Mouse (Mus musculus): Measurements from ENCODE around the gene Man2b2. TPM values are rescaled to one million over a fixed set of nuclear protein-coding genes. Genes with fewer than 3 reads are reported as not detected.

Man2b2 gene
- 7.2 and 7.3 TPM in 2 replicates for polyA plus RNA-seq (2015; fragmentation: Nextera tagmentation; extraction: Ambion mirVana)

DNA sequence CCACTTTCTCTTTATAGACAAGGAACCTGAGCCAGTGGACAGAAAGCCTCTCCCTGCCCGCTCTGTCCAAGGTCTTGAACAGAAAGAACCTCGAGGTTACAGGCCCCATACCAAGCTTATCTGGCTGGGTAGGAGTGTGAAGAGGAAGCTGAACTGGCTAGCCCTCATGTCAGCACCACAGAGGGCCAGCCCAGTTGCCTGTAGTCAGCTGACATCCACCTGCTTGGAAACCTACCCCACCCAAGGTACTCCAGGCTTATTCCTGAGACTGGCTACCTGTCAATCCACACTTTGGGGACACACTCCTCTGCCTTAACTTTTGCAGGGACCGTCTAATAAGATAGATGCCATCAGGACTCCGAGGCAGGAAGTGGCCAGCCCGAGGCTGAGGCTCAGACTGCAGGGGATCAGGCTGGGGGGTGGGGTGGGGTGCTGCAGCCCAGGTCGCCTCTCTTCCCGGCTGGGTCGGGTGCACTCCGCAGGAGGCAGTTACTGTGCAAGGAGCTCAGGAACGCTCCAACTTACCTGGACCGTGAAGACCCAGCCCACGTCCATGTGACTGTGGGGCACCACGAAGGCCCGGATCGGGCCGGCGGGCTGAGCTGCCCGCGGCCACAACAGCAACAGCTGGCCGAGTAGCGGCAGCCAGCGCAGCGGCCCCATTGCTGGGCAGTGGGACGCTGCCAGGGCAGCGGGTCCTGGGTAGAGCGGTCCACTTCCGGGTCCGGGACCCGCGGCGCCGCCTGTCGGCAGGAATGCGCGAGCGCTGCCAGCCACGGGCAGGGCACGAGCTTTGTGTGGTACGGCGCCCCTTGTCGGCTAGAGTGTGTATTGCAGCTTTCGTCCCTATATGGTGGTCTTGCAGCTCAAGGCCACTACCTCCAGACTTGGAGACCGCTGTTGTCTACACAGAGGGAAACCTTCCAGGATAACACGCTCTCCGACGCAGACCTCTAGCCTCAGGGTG is at the start of gene Man2b2:
TSS of gene Man2b2 (minus strand) at position 741 of the 967 bp plus-strand sequence.
- Histone ChIP-seq H3K36me3 (ENCODE audit: control insufficient read depth, insufficient read depth) (no peaks in the 10 kb centered on the region), H3K4me2 (ENCODE audit: low read length) (peak within 1 kb of the TSS; percentile 71), H3K27ac (ENCODE audit: low read length) (no peak within 1 kb of the TSS), H3K4me1 (replicated peaks; ENCODE audit: control insufficient read depth, insufficient read depth, low read length) (peaks cover 10% of the 10 kb centered on the region), H3K27me3 (replicated peaks; ENCODE audit: control insufficient read depth, insufficient read depth, low read length) (no peaks in the 10 kb centered on the region), H3K9ac (replicated peaks; ENCODE audit: low read depth, low read length) (peak within 1 kb of the TSS; percentile 61), H3K4me3 (replicated peaks; ENCODE audit: low read length) (peak within 1 kb of the TSS; percentile 52), H3K9me3 (ENCODE audit: control insufficient read depth, low read length) (no peaks in the 10 kb centered on the region)
- WGBS: 4% methylated on average over 46 of the region's 46 CpGs
- peak; percentile 89 for ATAC-seq

DNA sequence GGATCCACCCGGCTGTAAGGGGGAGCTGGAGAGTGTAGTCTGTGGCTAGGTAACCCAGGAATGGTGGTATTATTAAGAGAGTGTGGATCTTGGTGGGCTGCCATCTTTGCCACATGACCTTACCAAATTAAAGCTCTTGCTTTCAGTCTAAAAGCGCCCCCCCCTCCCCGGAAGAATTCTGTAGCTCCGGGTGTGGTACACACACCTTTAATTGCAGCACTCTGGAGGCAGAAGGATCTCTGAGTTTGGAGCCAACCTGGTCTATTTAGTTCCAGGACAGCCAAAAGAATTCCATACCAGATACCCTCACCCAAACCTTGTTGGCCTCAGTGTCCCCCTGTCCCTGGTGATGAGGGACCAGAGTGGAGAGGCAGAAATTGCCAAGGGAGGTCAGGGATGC is 48.3 kb upstream of the Man2b2 start:
- no peak overlapping the region for H3K4me2 ChIP-seq (ENCODE audit: low read length)
- WGBS: 85% methylated on average over 4 of the region's 4 CpGs
- no peak overlapping the region for H3K27ac ChIP-seq (ENCODE audit: low read length)
- H3K4me3 ChIP-seq (replicated peaks; ENCODE audit: low read length): no peak overlapping the region
- H3K9me3 ChIP-seq (ENCODE audit: control insufficient read depth, low read length): no peaks in the 10 kb centered on the region
- 0 out of 2 replicates have a peak, but pooled peaks cover 3% of the 10 kb centered on the region for H3K27me3 ChIP-seq (replicated peaks; ENCODE audit: control insufficient read depth, insufficient read depth, low read length)
- no peaks in the 10 kb centered on the region for H3K36me3 ChIP-seq (ENCODE audit: control insufficient read depth, insufficient read depth)
- ATAC-seq: no peak
- H3K9ac ChIP-seq (replicated peaks; ENCODE audit: low read depth, low read length): no peak overlapping the region
- no peaks in the 10 kb centered on the region; the same call in 1 of the 2 replicates for H3K4me1 ChIP-seq (replicated peaks; ENCODE audit: control insufficient read depth, insufficient read depth, low read length)

DNA sequence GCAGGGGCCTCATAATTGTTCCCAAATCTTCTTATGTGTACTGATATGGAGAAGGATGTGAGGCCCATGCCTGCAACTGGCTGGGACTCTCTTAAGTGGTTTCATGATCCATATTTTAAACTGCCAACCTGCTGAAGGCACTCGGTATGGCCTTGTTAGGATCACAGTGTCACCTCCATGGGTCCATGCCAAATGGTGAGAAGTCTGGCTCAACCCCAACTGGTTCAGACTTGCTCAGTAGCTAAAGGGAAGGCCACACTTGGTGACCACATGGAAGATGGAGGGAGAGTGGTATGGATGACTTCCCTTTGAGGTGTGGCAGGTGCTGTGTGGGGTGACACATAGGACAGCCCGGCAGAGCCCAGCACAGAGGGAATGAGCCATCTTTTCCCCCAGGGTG is 47.2 kb upstream of the Man2b2 start:
- Histone ChIP-seq H3K27ac (ENCODE audit: low read length) (no peak overlapping the region), H3K4me1 (replicated peaks; ENCODE audit: control insufficient read depth, insufficient read depth, low read length) (no peaks in the 10 kb centered on the region; the same call in 1 of the 2 replicates), H3K36me3 (ENCODE audit: control insufficient read depth, insufficient read depth) (no peaks in the 10 kb centered on the region), H3K9me3 (ENCODE audit: control insufficient read depth, low read length) (no peaks in the 10 kb centered on the region), H3K4me3 (replicated peaks; ENCODE audit: low read length) (no peak overlapping the region), H3K4me2 (ENCODE audit: low read length) (no peak overlapping the region), H3K27me3 (replicated peaks; ENCODE audit: control insufficient read depth, insufficient read depth, low read length) (peaks cover 7% of the 10 kb centered on the region; the same call in 1 of the 2 replicates), H3K9ac (replicated peaks; ENCODE audit: low read depth, low read length) (no peak overlapping the region)
- WGBS: 89% methylated on average over 2 of the region's 2 CpGs
- ATAC-seq: no peak

DNA sequence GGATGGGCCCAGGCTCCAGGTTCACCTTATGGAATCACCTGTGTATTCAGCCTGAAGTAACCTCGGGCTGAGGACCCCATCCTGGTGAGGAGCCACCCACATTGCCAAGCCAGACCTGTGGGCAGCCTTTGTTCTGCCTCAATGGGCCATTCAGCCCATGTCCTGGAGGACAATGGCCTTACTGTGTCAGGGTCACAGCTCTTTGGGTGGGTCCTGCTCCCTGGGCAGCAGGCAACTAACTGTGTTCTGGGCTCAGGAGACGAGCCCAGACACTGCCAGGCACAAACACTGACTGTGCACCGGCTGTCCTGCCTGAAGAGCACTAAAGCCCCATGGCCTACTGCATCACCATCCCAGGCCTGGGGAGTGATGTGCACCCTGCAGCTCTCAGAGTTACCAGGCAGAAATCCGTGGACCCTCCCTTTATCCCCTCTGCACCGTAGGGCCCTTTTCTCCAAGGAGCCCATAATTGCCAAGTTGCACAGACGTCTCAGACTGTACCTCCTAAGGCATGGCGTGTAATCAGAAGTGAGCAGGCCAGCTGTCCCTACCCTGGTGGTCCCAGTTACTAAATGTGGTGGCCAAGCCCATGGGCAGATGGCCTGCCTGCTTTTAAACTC is 46.4 kb upstream of the Man2b2 start:
- H3K4me2 ChIP-seq (ENCODE audit: low read length): no peak overlapping the region
- H3K27me3 ChIP-seq (replicated peaks; ENCODE audit: control insufficient read depth, insufficient read depth, low read length): peaks cover 13% of the 10 kb centered on the region
- no peaks in the 10 kb centered on the region for H3K36me3 ChIP-seq (ENCODE audit: control insufficient read depth, insufficient read depth)
- H3K4me1 ChIP-seq (replicated peaks; ENCODE audit: control insufficient read depth, insufficient read depth, low read length): no peaks in the 10 kb centered on the region; the same call in 1 of the 2 replicates
- H3K9me3 ChIP-seq (ENCODE audit: control insufficient read depth, low read length): no peaks in the 10 kb centered on the region
- no peak overlapping the region for H3K4me3 ChIP-seq (replicated peaks; ENCODE audit: low read length)
- 35% methylated on average over 7 of the region's 7 CpGs for WGBS
- H3K9ac ChIP-seq (replicated peaks; ENCODE audit: low read depth, low read length): no peak overlapping the region
- no peak for ATAC-seq
- no peak overlapping the region for H3K27ac ChIP-seq (ENCODE audit: low read length)

DNA sequence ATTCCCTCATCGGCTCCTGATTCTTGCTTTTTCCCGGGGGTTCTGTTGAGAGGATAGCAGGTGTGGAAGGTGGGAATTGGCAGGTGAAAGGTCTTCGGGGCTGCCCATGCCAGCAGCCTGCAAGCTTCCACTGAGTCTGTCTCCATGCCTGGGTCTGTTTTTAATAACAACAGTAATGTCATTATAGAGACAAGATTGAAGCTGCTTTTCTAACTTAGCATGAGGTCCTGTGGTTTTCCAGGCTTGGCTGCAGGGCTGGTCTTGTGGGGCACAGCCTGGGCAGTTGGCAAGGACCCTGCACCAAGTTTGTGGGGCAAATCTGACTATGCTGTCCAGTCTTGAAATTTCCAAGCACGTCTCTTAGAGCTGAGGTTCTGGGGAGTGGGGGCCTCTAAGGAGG is 45.5 kb upstream of the Man2b2 start:
- H3K36me3 ChIP-seq (ENCODE audit: control insufficient read depth, insufficient read depth): no peaks in the 10 kb centered on the region
- ATAC-seq: no peak
- H3K4me1 ChIP-seq (replicated peaks; ENCODE audit: control insufficient read depth, insufficient read depth, low read length): no peaks in the 10 kb centered on the region; the same call in 1 of the 2 replicates
- 85% methylated on average over 4 of the region's 4 CpGs for WGBS
- no peak overlapping the region for H3K27ac ChIP-seq (ENCODE audit: low read length)
- H3K9me3 ChIP-seq (ENCODE audit: control insufficient read depth, low read length): no peaks in the 10 kb centered on the region
- no peak overlapping the region for H3K4me3 ChIP-seq (replicated peaks; ENCODE audit: low read length)
- H3K27me3 ChIP-seq (replicated peaks; ENCODE audit: control insufficient read depth, insufficient read depth, low read length): peaks cover 22% of the 10 kb centered on the region
- H3K4me2 ChIP-seq (ENCODE audit: low read length): no peak overlapping the region
- no peak overlapping the region for H3K9ac ChIP-seq (replicated peaks; ENCODE audit: low read depth, low read length)

DNA sequence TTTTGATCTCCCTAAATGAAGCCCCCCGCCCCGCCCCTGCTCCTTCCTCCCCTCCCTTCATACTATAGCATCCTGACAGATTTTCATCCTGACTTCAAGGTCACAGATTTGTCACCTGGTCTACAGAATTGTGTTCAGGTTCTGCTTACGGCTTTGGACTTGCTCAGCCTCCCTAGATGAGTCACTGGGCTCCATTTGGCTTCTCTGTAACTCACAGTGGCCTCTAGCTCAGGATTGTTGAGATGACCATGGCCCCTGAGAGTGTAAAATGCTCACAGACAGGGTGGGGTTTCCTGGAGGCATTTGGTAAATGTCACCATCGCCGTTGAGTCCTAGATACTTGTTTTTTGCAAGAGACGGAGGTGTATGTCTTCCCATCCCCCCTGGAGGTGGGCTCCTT is 40.5 kb upstream of the Man2b2 start:
- H3K27ac ChIP-seq (ENCODE audit: low read length): no peak overlapping the region
- H3K4me1 ChIP-seq (replicated peaks; ENCODE audit: control insufficient read depth, insufficient read depth, low read length): peaks cover 19% of the 10 kb centered on the region
- H3K4me3 ChIP-seq (replicated peaks; ENCODE audit: low read length): no peak overlapping the region
- H3K9ac ChIP-seq (replicated peaks; ENCODE audit: low read depth, low read length): no peak overlapping the region
- no peaks in the 10 kb centered on the region for H3K36me3 ChIP-seq (ENCODE audit: control insufficient read depth, insufficient read depth)
- no peak for ATAC-seq
- 87% methylated on average over 6 of the region's 6 CpGs for WGBS
- no peaks in the 10 kb centered on the region for H3K9me3 ChIP-seq (ENCODE audit: control insufficient read depth, low read length)
- peaks cover 71% of the 10 kb centered on the region for H3K27me3 ChIP-seq (replicated peaks; ENCODE audit: control insufficient read depth, insufficient read depth, low read length)
- H3K4me2 ChIP-seq (ENCODE audit: low read length): no peak overlapping the region

DNA sequence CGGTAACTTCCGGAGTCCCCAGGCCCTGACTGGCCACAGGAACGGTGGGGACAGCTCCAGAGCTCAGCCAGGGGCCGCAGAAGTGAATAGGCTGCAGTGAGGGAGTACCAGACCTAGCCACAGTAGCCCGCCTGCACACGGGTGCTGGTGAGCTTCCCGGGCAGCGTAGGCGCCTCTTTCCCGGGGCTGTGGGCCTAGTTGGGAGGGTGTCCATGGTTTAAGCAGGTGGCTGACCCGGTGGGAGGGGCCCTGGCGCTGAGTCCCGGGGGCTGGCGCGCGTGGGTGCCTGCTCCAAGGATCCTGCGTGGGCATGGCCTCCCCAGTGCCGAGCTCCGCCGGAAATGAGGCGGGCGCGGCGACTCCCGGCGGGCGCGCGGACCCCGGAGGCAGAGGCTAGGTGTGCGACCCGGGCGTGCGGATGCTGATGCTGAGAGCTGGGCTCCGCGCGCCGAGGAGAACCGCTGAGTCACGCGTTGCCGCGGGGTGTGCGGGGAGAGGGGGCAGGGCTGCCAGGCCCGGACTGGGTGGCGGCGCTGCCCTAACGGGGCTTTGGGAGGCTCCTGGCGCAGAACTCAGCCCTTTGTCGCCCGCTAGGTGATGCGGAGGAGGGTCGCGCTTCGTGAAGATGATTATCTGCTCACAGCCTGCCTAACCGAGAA is 39.3 kb upstream of the Man2b2 start:
- H3K9ac ChIP-seq (replicated peaks; ENCODE audit: low read depth, low read length): peak overlapping the region; percentile 72
- no peaks in the 10 kb centered on the region for H3K9me3 ChIP-seq (ENCODE audit: control insufficient read depth, low read length)
- H3K36me3 ChIP-seq (ENCODE audit: control insufficient read depth, insufficient read depth): no peaks in the 10 kb centered on the region
- ATAC-seq: peak; percentile 64
- peaks cover 19% of the 10 kb centered on the region for H3K4me1 ChIP-seq (replicated peaks; ENCODE audit: control insufficient read depth, insufficient read depth, low read length)
- peak overlapping the region; percentile 57 for H3K4me3 ChIP-seq (replicated peaks; ENCODE audit: low read length)
- H3K27ac ChIP-seq (ENCODE audit: low read length): peak overlapping the region; percentile 33; the same call in 1 of the 2 replicates
- H3K27me3 ChIP-seq (replicated peaks; ENCODE audit: control insufficient read depth, insufficient read depth, low read length): peaks cover 76% of the 10 kb centered on the region
- H3K4me2 ChIP-seq (ENCODE audit: low read length): peak overlapping the region; percentile 65
- WGBS: under 1% methylated on average over 56 of the region's 56 CpGs

DNA sequence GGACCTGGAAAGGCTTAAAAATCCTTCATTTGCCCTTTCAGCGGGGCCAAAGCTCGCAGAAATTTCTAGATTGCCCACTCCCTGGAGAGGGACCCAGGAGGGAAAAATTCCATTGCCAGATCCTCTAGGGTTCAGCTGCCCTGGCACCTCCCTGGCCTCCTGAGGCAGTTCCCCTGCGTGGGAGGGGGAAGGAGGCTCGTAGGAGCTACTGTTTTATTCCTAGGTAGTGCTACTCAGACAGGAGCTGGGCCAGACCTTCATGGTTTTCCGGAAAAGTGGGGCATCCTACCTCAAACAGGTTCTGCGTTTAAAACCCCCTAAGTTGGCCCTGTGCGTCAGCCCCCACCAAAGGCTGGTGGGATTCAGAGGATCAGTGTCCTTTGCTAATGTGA is 38.7 kb upstream of the Man2b2 start:
- Histone ChIP-seq H3K4me1 (replicated peaks; ENCODE audit: control insufficient read depth, insufficient read depth, low read length) (peaks cover 19% of the 10 kb centered on the region), H3K9ac (replicated peaks; ENCODE audit: low read depth, low read length) (peak overlapping the region; percentile 72), H3K36me3 (ENCODE audit: control insufficient read depth, insufficient read depth) (no peaks in the 10 kb centered on the region), H3K4me3 (replicated peaks; ENCODE audit: low read length) (peak overlapping the region; percentile 57), H3K27ac (ENCODE audit: low read length) (peak overlapping the region; percentile 20; the same call in 1 of the 2 replicates), H3K9me3 (ENCODE audit: control insufficient read depth, low read length) (no peaks in the 10 kb centered on the region), H3K4me2 (ENCODE audit: low read length) (peak overlapping the region; percentile 65), H3K27me3 (replicated peaks; ENCODE audit: control insufficient read depth, insufficient read depth, low read length) (peaks cover 74% of the 10 kb centered on the region)
- ATAC-seq: peak; percentile 1; the same call in 1 of the 2 replicates
- 2% methylated on average over 7 of the region's 7 CpGs for WGBS
